Mouse (Mus musculus) heart, embryonic 13.5 days (tissue): ENCODE data around the gene Slc4a8. TPM values are rescaled to one million over a fixed set of nuclear protein-coding genes. Genes with fewer than 3 reads are reported as not detected.
A peak's percentile ranks its signal among the peaks of the same experiment; 100 is the strongest.

ENCODE experiments used
- ATAC-seq: fragments of 200-750 bp; cut with Nextera tagmentation; 2 replicates; pipeline ENCODE4 v1.8.0; 2017; ENCODE audit warnings: moderate TSS enrichment; ENCODE audit not compliant: insufficient number of reproducible peaks, low FRiP score, low TSS enrichment; ENCODE audit errors: extremely low read depth
- H3K27ac ChIP-seq: fragments of 300-500 bp; sonication (generic); replicated peaks from 2 replicates; pipeline ENCODE4 v1.5.1; 2015; ENCODE audit warnings: moderate library complexity, mild to moderate bottlenecking, inconsistent platforms
- H3K27me3 ChIP-seq: fragments of 300-500 bp; sonication (generic); replicated peaks from 2 replicates; pipeline ENCODE4 v1.6.1; 2015; ENCODE audit warnings: mild to moderate bottlenecking, inconsistent platforms
- H3K36me3 ChIP-seq: fragments of 300-500 bp; sonication (generic); 2 replicates; pipeline ENCODE4 v1.6.1; 2015; ENCODE audit warnings: mild to moderate bottlenecking, inconsistent platforms
- H3K4me1 ChIP-seq: fragments of 300-500 bp; sonication (generic); 2 replicates; pipeline ENCODE4 v1.6.1; 2015; ENCODE audit warnings: inconsistent platforms
- H3K4me2 ChIP-seq: fragments of 300-500 bp; sonication (generic); 2 replicates; pipeline ENCODE4 v1.6.1; 2015; ENCODE audit warnings: inconsistent platforms, mild to moderate bottlenecking, moderate library complexity
- H3K4me3 ChIP-seq: fragments of 300-500 bp; sonication (generic); 2 replicates; pipeline ENCODE4 v1.5.1; 2015; ENCODE audit warnings: moderate library complexity, mild to moderate bottlenecking, inconsistent platforms
- H3K9ac ChIP-seq: fragments of 300-500 bp; sonication (generic); 2 replicates; pipeline ENCODE4 v1.6.1; 2015; ENCODE audit warnings: inconsistent platforms, mild to moderate bottlenecking, moderate library complexity
- H3K9me3 ChIP-seq: fragments of 300-500 bp; sonication (generic); 2 replicates; pipeline ENCODE4 v1.6.1; 2016; ENCODE audit warnings: inconsistent platforms
- WGBS: fragments of 180-500 bp; shearing (Covaris S2); methylation state at CpG from one replicate; pipeline ENCODE4 v1.1.7; 2015; ENCODE audit warnings: mixed read lengths; 5-methylcytosine and 5-hydroxymethylcytosine counted together
- polyA plus RNA-seq: library from polyadenylated mRNA; unstranded; fragments of >200 nt; fragmentation: Nextera tagmentation; extraction: Ambion mirVana; gene quantifications from 2 replicates; pipeline ENCODE4 v1.2.1, GENCODE M21; 2015

Gene Slc4a8
- polyA plus RNA-seq, 1 experiment from 2014 or later = 1.1 TPM

DNA sequence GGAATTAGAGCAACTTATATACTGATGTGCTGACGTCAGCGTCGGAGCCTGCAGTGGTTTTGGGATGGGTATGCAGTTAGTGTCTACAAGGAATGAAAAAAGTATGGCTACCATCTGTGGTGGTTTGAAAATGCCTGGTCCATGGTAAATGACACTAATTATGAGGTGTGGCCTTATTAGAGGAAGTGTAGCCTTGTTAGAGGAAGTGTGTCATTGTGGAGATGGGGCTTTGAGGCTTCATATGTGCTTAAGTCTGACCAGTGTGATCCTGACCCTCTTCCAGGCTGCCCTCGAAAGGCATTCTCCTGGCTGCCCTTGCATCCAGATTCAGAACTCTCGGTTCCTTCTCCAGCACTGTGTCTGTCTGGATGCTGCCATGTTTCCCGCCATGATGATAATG is 18.3 kb upstream of the Slc4a8 start:
- ATAC-seq = no peak
- no peaks in the 10 kb centered on the region for H3K36me3 ChIP-seq
- peaks cover 7% of the 10 kb centered on the region; the same call in 1 of the 2 replicates for H3K27me3 ChIP-seq
- peaks cover 11% of the 10 kb centered on the region for H3K4me1 ChIP-seq
- no peak overlapping the region for H3K4me3 ChIP-seq
- H3K4me2 ChIP-seq = no peak overlapping the region
- H3K9me3 ChIP-seq = no peaks in the 10 kb centered on the region
- no peak overlapping the region for H3K9ac ChIP-seq
- no peak overlapping the region for H3K27ac ChIP-seq
- 83% methylated on average over 6 of the region's 6 CpGs for WGBS

DNA sequence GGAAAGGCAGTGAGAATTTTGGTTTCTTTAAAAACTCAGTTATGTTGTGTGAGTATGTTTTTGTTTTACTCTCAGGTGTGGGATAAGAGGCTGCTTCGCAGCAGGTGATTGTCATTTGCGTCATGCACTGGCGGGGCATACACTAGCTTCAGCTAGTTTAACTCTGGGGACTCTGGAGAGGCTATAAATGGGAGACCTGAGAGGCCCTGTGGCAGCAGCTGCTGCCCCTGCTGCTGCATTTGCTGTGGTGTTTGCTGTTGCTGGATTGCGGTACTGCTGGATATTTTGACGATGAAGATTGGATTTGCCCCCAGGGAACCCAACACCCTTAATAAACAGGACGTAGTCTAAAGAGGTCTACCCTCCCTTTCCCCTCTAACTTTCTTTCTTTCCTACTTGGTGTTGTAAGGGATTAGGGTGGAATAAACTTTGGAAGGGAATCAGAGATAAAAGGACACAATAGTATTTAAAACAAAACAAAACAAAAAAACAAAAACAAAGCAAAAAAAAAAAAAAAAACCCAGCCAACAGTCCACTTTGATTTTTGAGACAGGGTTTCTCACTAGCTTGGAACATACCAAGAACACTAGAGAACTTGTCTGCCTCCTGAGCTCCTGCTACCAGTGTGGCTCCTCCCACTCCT is 14.9 kb upstream of the Slc4a8 start:
- no peaks in the 10 kb centered on the region for H3K9me3 ChIP-seq
- ATAC-seq = no peak
- WGBS = 22% methylated on average over 6 of the region's 6 CpGs
- peaks cover 11% of the 10 kb centered on the region for H3K4me1 ChIP-seq
- no peak overlapping the region; the same call in 1 of the 2 replicates for H3K27ac ChIP-seq
- peak overlapping the region; percentile 72 for H3K4me2 ChIP-seq
- H3K4me3 ChIP-seq = peak overlapping the region; percentile 44
- H3K9ac ChIP-seq = no peak overlapping the region
- H3K36me3 ChIP-seq = no peaks in the 10 kb centered on the region
- peaks cover 12% of the 10 kb centered on the region; the same call in 1 of the 2 replicates for H3K27me3 ChIP-seq

DNA sequence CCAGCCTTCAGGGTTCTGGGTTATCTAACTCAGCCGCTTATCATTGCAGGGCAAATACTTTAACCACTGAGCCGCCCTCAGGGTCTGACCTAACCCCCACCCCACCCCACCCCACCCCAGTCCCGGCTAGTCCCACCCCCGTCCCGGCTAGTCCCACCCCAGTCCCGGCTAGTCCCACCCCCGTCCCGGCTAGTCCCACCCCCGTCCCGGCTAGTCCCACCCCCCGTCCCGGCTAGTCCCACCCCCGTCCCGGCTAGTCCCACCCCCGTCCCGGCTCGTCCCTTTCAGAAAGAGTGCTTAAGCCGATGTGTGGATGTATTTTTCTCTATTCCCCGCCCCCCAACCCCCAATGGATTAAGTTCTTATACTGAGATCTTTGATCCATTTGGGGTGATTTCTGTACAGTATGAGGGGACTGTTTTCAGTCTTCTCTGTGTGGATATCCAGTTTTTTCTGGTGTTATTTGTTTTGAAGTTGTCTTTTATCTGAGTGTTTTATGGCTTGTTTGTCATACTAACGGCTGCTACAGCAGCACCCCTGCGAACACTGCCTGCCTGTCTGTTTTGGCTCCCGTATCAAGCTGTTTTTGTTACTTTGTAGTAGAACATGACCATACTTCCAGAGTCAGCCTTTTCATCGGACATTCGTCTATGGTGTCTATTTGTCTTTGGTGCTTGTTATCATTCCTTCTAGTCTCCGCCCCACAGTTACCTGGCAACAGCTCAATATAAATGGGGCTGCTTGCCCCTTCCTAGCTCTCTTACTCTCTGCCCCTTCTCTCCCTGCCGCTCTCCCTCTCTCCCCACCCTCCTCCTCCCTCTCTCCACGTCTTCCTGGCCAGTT is 14.2 kb upstream of the Slc4a8 start:
- peak overlapping the region; percentile 17 for H3K9ac ChIP-seq
- peak overlapping the region; percentile 72 for H3K4me2 ChIP-seq
- WGBS = 2% methylated on average over 24 of the region's 27 CpGs
- H3K4me3 ChIP-seq = peak overlapping the region; percentile 44
- H3K36me3 ChIP-seq = no peaks in the 10 kb centered on the region
- peak; percentile 87 for ATAC-seq
- H3K4me1 ChIP-seq = peaks cover 11% of the 10 kb centered on the region
- H3K27ac ChIP-seq = no peak overlapping the region
- H3K27me3 ChIP-seq = peaks cover 12% of the 10 kb centered on the region; the same call in 1 of the 2 replicates
- H3K9me3 ChIP-seq = no peaks in the 10 kb centered on the region

DNA sequence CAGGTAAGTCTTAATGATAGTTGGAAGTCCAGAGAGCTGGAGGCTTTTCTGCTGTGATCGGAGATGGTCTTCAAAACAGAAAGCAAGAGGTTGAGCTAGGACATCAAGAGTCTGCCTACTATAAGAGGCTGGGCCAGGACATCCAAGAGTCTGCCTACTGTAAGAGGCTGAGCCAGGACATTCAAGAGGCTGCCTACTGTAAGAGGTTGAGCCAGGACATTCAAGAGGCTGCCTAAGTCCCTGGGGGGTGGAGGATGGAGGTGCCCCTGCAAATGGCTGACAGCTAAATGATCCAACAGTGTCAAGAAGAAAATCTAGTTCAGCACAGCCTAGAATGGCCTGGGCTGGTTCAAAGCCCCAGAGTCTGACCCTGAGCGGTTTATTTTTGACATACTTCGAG is 13.0 kb upstream of the Slc4a8 start:
- 73% methylated on average over 3 of the region's 3 CpGs for WGBS
- H3K4me2 ChIP-seq = no peak overlapping the region
- no peaks in the 10 kb centered on the region for H3K9me3 ChIP-seq
- H3K4me3 ChIP-seq = no peak overlapping the region
- no peak for ATAC-seq
- no peaks in the 10 kb centered on the region for H3K36me3 ChIP-seq
- peaks cover 11% of the 10 kb centered on the region for H3K4me1 ChIP-seq
- H3K27me3 ChIP-seq = peaks cover 22% of the 10 kb centered on the region
- no peak overlapping the region for H3K9ac ChIP-seq
- no peak overlapping the region for H3K27ac ChIP-seq

DNA sequence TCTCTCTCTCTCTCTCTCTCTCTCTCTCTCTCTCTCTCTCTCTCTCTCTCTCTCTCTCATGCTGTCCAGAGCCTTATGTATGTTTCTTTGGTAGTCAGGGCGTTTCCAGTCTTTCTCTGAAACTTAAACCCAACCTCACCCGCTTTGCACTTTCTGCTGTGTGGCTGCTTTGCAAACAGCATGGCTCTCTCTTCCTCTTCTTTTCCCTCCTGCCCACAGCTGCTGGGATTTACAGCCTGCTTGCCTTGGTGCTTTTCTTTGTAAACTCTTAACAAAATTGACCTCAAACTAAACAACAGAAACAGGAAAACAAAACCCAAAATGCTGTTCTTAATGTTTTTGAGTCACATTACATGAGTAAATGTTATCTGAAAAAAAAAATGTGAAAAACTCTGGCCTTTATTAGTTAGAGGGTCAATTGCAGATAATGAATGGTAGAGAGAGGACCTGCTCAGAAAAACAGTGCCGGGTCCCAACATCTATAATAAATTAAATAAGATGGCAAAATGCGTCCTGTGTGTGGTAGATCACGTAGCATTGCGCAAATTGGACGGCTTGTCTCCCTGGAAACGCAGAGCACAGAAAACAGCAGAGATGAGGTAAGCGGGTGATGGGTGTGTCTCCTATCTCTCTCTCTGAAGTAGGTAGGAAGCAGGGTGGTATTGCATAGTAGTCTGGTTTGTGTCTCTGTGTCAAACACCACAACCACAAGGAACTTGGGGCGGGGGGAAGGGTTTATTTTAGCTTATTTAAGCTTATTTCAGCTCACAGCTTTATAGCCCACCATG is 11.6 kb upstream of the Slc4a8 start:
- 69% methylated on average over 10 of the region's 10 CpGs for WGBS
- H3K27me3 ChIP-seq = peaks cover 33% of the 10 kb centered on the region
- no peak overlapping the region for H3K4me3 ChIP-seq
- H3K4me1 ChIP-seq = peaks cover 17% of the 10 kb centered on the region
- H3K4me2 ChIP-seq = no peak overlapping the region
- no peak overlapping the region for H3K27ac ChIP-seq
- H3K36me3 ChIP-seq = no peaks in the 10 kb centered on the region
- no peak for ATAC-seq
- H3K9me3 ChIP-seq = no peaks in the 10 kb centered on the region
- H3K9ac ChIP-seq = no peak overlapping the region

DNA sequence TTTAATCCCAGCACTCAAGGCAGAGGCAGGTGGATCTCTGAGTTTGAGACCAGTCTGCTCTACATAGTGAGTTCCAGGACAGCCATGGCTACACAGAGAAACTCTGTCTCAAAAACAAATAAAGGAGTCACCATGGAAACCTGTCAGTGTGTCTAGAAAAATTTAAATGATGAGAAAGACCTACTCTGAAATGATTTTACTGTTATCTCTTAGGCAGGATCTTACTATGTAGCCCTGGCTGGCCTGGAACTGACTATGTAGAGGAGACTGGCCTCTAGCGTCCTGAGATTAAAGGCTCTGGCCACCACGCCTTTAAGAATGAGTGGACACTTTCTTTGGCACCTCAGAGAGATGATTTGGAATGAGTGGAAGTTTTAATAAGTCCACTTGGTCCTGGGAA is 9.1 kb upstream of the Slc4a8 start:
- Histone ChIP-seq H3K27me3 (peaks cover 46% of the 10 kb centered on the region), H3K9me3 (no peaks in the 10 kb centered on the region), H3K9ac (no peak overlapping the region), H3K27ac (no peak overlapping the region), H3K4me1 (peaks cover 14% of the 10 kb centered on the region), H3K36me3 (no peaks in the 10 kb centered on the region), H3K4me3 (no peak overlapping the region), H3K4me2 (no peak overlapping the region)
- 60% methylated on average over 2 of the region's 2 CpGs for WGBS
- ATAC-seq = no peak

DNA sequence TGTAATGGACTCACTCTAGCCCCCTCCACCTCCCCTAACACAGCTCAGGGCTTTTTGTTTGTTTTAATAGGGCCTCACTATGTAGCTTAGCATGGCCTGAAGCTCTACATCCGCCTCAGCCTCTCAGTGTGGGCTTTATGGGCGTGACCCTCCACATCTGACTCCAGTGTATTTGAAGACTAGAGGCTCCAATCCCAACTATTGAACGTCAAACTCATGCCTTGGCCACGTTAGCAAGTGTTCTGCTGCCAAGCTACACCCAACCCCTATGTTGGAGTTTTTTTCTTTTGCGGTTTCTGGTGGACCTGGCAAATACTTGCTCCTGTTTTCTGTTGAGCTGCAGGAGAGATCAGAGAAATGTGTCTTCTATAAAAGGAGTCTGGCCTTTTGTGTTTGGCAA is 8.5 kb upstream of the Slc4a8 start:
- 57% methylated on average over 5 of the region's 5 CpGs for WGBS
- no peaks in the 10 kb centered on the region for H3K9me3 ChIP-seq
- H3K4me1 ChIP-seq = peaks cover 12% of the 10 kb centered on the region
- H3K4me2 ChIP-seq = no peak overlapping the region
- no peak for ATAC-seq
- H3K4me3 ChIP-seq = no peak overlapping the region
- no peaks in the 10 kb centered on the region for H3K36me3 ChIP-seq
- no peak overlapping the region for H3K9ac ChIP-seq
- no peak overlapping the region for H3K27ac ChIP-seq
- H3K27me3 ChIP-seq = peaks cover 49% of the 10 kb centered on the region

DNA sequence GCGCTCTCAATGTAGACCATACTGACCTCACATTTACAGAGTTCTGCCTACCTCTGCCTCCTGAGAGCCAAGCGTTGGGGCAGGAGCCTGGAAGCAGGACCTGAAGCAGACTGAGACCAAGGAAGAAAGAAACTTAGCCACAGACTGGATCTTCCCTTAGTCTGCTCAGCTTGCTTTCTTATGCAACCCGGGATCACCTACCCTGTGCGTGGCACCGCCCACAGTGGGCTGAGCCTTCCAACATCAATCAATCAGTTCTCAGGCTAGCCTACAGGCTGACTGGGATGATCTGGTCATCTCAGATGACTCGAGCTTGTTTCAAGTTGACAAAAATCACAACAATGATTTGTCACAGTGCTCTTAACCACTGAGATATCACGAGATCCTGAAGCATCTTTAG is 7.5 kb upstream of the Slc4a8 start:
- no peaks in the 10 kb centered on the region for H3K9me3 ChIP-seq
- no peaks in the 10 kb centered on the region for H3K36me3 ChIP-seq
- no peak overlapping the region for H3K27ac ChIP-seq
- H3K4me1 ChIP-seq = peaks cover 12% of the 10 kb centered on the region
- peaks cover 51% of the 10 kb centered on the region for H3K27me3 ChIP-seq
- 39% methylated on average over 7 of the region's 7 CpGs for WGBS
- H3K9ac ChIP-seq = no peak overlapping the region
- H3K4me3 ChIP-seq = no peak overlapping the region
- no peak for ATAC-seq
- H3K4me2 ChIP-seq = no peak overlapping the region

DNA sequence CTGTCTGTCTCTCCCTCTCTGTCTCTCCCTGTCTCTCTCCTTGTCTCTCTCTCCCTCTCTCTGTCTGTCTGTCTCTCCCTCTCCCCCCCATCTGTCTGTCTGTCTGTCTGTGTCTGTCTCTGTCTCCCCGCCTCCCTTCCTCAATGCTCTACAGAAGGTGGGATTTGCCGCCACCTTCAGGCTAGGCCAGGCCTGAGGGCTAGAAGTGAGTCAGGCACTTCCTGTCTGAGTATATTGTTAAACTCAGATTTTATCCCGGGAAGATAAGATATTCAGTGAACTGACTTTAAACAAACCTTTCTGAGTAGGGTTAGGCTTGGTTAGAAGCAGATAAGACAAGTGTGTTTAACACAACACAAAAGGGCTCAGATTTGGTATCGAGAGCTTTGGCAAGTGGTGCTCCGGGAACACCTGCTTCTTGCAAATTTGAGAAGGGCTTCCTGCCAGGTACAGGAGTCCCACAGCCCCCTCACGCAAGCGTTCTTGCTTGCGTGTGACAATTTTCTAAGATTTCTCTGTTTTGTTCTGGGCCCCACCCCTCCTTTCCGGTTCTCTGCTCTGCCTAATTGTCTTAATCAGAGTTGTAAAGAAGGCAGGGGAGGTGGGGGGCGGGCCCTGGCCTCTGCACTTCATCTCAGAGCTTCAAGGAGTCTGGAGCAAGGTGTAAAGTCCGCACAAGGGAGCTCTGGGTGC is 6.6 kb upstream of the Slc4a8 start:
- H3K4me3 ChIP-seq = peak overlapping the region; percentile 21
- no peak for ATAC-seq
- no peak overlapping the region for H3K27ac ChIP-seq
- no peaks in the 10 kb centered on the region for H3K9me3 ChIP-seq
- peaks cover 54% of the 10 kb centered on the region for H3K27me3 ChIP-seq
- peaks cover 12% of the 10 kb centered on the region for H3K4me1 ChIP-seq
- H3K4me2 ChIP-seq = peak overlapping the region; percentile 54
- WGBS = 7% methylated on average over 11 of the region's 11 CpGs
- H3K9ac ChIP-seq = peak overlapping the region; percentile 28; the same call in 1 of the 2 replicates
- no peaks in the 10 kb centered on the region for H3K36me3 ChIP-seq

DNA sequence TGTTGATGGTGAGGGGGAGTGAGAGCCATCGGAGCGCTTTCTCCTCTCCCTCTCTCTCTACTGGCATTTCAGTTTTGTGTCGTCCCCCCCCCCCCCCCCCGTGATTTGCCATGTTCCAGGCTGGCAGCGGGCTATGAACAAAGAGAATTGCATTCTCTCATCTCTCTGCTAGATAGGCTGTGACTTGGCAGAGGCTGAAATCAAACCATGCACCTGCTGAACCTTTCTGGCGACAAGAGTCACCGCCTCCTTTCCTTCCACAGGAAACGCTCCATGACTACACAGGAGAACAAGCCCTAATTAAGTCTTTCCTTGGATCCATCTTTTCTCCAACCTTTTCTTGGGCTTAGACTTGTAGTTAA is 6.1 kb upstream of the Slc4a8 start:
- no peak for ATAC-seq
- H3K36me3 ChIP-seq = no peaks in the 10 kb centered on the region
- peak overlapping the region; percentile 54 for H3K4me2 ChIP-seq
- peaks cover 12% of the 10 kb centered on the region for H3K4me1 ChIP-seq
- H3K4me3 ChIP-seq = no peak overlapping the region; the same call in 1 of the 2 replicates
- H3K27me3 ChIP-seq = peaks cover 55% of the 10 kb centered on the region
- peak overlapping the region; percentile 28; the same call in 1 of the 2 replicates for H3K9ac ChIP-seq
- 50% methylated on average over 6 of the region's 8 CpGs for WGBS
- no peak overlapping the region for H3K27ac ChIP-seq
- no peaks in the 10 kb centered on the region for H3K9me3 ChIP-seq
